Mouse (Mus musculus): ENCODE measurements around the gene Tctex1d2. TPM values are rescaled to one million over a fixed set of nuclear protein-coding genes. Genes with fewer than 3 reads are reported as not detected.

Gene Tctex1d2
- 10 to 100 TPM; 12.9 to 14.5 TPM for total RNA-seq (2021)
- long read RNA-seq, experiment 1, transcript Tctex1d2-201 (5 exons, 838 nt) = major isoform, 9 of 9 reads
- long read RNA-seq, experiment 1, partial matches to known transcripts = 0 of 9 reads
- long read RNA-seq, experiment 1, other reads (novel, unspliced or antisense) = 0 of 9 reads
- long read RNA-seq, experiment 2, partial matches to known transcripts = 0 of 4 reads
- long read RNA-seq, experiment 2, other reads (novel, unspliced or antisense) = 0 of 4 reads

- intact Hi-C loops (cut with DNase I) = no loop called here
- peak; percentile 94 to 97 for DNase-seq (ENCODE audit: low spot score in 2 of 2)
Observed at GRCm38 (mm10) chr16:32419517-32420483, at the start of gene Tctex1d2. TSS of gene Tctex1d2 (plus strand) at chr16:32419702.

DNA sequence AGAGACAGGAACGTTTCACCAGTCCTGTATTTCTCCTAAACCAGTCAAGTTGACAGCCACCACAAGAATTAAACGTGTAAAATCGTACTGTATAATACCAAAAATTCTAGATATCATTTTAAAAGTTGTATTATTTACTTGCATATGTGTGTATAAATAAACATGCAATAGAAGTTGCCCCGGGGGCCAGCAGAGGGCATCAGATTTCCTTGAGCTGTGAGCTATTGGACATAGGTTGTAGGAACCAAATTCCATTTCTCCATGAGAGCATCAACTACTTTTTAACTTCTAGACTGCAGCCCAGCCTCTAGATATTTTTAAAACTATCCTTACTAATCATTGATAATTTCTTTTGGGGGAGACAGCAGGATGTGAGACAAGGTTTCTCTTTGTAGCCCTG is 48.2 kb upstream of the Tctex1d2 start:
- intact Hi-C loops (cut with DNase I) = no loop called here
- DNase-seq (ENCODE audit: low spot score in 2 of 2) = peak; percentile 7 to 42

DNA sequence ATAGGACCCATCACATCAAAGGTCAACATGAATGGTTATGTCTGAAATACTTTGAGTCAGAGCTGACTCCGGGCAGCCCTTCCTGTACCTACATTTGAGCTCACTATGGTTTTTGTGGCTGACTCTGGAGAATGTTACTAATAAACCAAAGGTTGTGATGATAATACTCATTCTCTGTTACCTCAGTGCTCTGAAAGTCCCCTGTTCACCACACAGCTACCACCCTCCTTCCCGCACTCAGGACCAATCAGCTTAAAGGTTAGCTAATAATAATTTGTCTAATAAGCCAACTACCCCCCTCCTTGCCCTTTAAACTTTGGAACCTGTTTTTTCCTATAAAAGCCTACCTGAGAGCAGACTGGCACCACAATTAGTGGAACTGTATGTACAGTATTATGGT is 39.9 kb upstream of the Tctex1d2 start:
- intact Hi-C loops (cut with DNase I) = no loop called here
- DNase-seq (ENCODE audit: low spot score in 2 of 2) = no peak

DNA sequence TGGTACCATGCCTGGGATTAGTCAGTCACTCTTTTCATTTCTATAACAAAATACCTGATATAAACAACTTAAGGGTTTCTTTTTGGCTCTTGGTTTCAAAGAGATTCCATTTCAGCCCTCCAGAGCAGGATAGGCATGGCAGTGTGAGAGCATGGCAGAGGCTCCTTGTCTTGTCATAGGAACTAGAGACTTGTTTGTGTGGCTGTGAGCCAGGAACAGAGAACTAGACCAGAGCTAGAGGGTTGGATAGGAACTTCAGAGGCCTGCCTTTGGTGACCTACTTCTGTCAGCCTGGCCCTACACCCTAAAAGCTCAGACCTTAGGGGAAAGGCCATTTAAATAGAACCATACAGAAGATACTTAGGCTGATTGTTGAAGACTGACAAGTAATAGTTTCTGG is 36.6 kb upstream of the Tctex1d2 start:
- intact Hi-C loops (cut with DNase I) = no loop called here
- no peak for DNase-seq (ENCODE audit: low spot score in 2 of 2)

DNA sequence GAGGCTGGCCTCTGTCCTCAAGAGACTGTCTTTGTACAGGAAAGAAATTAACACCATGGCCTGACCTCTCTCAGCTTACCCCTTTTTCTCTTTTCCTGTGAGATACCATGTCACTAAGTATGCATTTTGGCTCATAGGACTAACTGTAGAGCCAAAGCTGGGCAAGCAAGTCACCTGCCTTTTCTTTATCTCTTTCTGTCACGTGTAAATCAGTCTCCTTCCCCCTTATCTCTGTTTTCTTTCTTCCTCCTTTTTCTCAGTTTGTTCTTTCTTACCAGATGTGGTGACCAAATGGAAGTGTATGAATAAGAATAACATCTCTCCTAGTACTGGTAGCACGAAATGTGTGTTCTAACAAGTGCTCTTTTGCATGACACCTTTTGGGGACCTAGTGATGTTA is 34.6 kb upstream of the Tctex1d2 start:
- intact Hi-C loops (cut with DNase I) = no loop called here
- no peak for DNase-seq (ENCODE audit: low spot score in 2 of 2)

- intact Hi-C loops (cut with DNase I) = no loop called here
- peak in 1 of 2 experiments; percentile 4 for DNase-seq (ENCODE audit: low spot score in 2 of 2)
Observed at GRCm38 (mm10) chr16:32386826-32387225, 32.7 kb upstream of the Tctex1d2 start.

GRCm38 (mm10) chr16:32389049-32389448 is 30.5 kb upstream of the Tctex1d2 start:
- intact Hi-C loops (cut with DNase I) = no loop called here
- no peak for DNase-seq (ENCODE audit: low spot score in 2 of 2)

DNA sequence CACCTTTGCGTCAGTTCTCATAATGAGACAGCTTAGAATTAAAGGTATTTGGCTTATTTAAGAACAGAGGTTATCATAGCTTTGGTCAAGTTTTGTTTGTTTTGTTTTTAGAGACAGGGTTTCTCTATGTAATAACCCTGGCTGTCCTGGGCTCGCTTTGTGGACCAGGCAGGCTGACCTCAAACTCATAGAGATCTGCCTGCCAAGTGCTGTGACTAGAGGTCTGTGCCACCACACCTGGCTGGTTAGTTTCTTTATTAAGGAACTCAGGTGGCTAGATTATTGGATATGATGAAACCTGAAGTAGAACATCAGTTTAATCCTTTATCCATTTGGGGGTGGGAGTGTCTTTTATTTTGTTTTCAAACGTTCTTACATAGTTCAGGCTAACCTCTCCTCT is 29.7 kb upstream of the Tctex1d2 start:
- DNase-seq (ENCODE audit: low spot score in 2 of 2) = no peak
- intact Hi-C loops (cut with DNase I) = no loop called here

DNA sequence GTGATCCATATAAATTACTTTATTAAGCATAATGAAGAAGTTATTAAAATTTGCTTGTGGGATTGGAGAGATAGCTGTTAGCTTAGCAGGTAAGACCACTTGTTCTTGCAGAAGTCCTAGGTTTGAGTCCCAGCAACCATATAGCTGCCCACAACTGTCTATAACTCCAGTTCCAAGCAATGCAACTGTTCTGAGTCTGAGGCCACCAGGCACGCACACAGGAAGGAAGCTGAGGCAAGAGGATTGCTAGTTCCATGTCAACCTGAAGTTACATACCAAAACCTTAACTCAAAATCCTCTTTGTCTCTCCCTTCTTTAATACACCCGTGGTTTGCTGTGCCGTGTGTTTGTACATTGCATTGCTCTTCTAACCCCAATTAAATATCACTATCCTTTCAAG is 28.6 kb upstream of the Tctex1d2 start:
- DNase-seq (ENCODE audit: low spot score in 2 of 2) = no peak
- intact Hi-C loops (cut with DNase I) = no loop called here

DNA sequence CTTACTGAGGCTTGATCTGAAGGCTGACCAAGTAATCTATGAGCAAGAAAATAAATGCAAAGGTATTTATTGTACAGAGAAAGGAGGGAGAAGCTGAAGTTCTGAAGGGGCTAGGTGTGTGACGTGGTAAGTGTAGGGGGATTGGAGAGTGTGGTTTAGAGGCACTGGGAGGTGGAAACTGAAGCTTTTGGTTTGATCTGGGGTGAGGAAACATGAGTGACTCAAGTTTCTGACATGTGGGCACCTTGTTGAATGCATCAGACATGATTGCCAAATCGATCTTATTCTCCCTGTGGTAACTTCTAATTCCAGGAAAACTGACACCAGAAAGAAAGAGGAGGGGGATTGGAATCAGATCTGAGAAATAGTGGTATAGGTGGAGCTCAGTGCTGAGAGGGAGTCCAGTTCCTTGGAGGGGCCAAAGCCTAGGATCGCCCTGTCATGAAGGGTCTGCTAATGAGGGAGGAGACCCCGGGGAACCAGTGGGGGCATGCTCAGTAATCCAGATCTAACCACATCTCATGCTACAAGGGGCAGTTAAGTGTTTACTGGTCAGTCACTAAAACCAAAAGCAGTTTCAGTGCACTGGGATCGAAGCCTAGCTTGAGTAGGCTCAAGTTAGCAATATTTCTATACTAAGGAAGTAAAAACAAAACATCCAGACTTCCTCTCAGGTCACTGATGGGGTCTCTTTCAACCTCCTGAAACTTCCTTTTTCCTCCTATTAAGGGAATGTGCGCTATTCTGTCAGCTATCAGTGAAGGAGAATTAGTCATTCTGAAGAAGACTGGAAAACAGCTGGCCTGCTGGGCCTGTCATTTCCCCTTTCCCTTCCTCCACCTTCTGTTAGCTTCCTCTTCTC is 23.6 kb upstream of the Tctex1d2 start:
- intact Hi-C loops (cut with DNase I) = no loop called here
- no peak for DNase-seq (ENCODE audit: low spot score in 2 of 2)

- intact Hi-C loops (cut with DNase I) = no loop called here
- DNase-seq (ENCODE audit: low spot score in 2 of 2) = no peak
Observed at GRCm38 (mm10) chr16:32396541-32396835, 23.0 kb upstream of the Tctex1d2 start.

GRCm38 (mm10) chr16:32398206-32398605 is 21.3 kb upstream of the Tctex1d2 start:
- intact Hi-C loops (cut with DNase I) = no loop called here
- DNase-seq (ENCODE audit: low spot score in 2 of 2) = no peak

DNA sequence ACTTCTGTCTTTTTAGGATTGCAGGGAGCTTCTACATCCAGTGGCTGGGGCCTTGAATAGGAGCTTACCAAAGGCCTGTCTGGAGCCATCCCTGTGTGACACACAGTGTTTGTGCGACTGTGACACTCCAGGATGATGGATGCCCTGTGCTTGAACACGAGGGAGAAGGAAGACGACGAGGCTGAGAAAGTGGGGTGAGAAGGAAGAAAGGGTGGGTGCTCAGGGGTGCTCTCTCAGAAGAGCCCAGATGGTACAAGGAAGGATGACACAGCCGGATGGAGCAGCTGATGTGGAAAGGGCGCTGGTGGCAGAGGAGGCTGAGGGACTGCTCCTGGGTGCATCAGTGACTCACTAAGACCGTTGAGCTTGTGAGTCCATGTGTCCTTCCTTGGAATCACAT is 19.2 kb upstream of the Tctex1d2 start, which contains the start of gene Tm4sf19:
Tm4sf19 (plus strand) TSS at position 240 of the 400 bp plus-strand sequence.
- intact Hi-C loops (cut with DNase I) = no loop called here
- DNase-seq (ENCODE audit: low spot score in 2 of 2) = no peak

DNA sequence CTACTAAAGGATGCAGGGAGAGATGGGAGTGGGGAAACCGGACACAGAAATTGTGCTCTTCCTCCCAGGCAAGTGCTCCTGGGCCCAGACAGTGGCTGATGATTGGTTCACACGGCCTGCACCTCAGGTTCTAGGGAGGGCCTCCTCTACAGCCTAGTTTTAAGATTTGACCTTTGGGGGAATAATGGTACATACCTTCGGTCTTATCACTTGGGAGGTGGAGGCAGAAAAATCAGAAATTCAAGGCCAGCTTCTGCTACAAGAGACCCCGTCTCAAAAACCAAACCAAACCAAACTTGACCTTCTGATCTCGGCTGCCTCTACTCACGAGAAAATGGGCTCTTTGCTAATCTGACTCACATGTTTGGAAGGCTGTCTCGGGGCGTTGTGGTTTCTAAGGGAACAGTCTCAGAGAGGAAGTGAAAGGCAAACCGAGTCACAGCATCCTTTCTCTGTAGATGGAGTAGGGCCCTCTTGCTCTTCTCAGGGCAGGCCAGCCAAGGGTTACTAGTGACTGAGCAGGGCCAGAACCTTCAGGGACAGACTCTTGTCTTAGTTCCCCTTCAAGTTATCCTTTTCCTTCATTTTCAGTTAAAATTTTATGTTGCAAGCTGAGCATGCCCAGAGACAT is 18.1 kb upstream of the Tctex1d2 start:
- DNase-seq (ENCODE audit: low spot score in 2 of 2) = no peak
- intact Hi-C loops (cut with DNase I) = no loop called here

- no peak for DNase-seq (ENCODE audit: low spot score in 2 of 2)
- intact Hi-C loops (cut with DNase I) = no loop called here
Observed at GRCm38 (mm10) chr16:32402818-32403217, 16.7 kb upstream of the Tctex1d2 start.

GRCm38 (mm10) chr16:32405716-32406115 is 13.8 kb upstream of the Tctex1d2 start:
- intact Hi-C loops (cut with DNase I) = no loop called here
- DNase-seq (ENCODE audit: low spot score in 2 of 2) = no peak

DNA sequence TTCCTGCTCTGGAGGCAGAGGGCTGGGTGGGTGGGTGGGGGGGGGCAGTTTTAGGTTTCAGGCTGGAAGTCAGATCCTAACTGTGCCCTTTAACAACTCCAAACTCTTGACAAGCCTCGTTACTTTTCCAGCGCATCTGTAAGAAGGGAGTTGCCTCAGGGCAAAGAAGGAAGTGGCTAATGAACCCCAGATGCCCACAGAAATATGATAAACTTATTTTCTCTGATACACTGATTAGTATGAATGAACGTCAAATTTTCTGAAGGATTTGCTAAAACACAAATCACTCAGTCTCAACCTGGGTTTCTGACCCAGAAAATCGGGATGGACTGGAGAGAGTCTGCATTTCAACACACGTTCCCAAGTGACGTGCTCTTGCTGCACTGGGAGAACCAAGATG is 12.8 kb upstream of the Tctex1d2 start:
- intact Hi-C loops (cut with DNase I) = no loop called here
- no peak for DNase-seq (ENCODE audit: low spot score in 2 of 2)

DNA sequence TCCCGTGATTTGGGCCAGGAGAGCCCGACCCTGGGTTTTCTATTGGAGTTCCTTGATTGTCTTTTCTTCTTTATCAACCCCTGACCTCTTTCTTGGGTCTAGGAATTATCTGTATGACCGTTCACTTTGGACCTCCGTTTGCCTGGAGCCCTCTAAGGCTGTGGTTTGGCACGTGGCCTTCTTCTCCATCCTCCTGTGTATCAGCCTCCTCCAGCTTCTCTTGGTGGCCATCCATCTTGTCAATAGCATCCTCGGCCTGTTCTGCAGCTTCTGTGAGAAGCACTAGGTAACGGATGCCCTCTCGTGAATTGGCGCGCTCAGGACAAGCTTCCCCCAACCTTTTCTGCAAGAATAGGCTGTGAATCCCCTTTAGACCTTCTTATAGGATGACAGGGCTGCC is 11.8 kb upstream of the Tctex1d2 start:
- intact Hi-C loops (cut with DNase I) = no loop called here
- DNase-seq (ENCODE audit: low spot score in 2 of 2) = no peak

DNA sequence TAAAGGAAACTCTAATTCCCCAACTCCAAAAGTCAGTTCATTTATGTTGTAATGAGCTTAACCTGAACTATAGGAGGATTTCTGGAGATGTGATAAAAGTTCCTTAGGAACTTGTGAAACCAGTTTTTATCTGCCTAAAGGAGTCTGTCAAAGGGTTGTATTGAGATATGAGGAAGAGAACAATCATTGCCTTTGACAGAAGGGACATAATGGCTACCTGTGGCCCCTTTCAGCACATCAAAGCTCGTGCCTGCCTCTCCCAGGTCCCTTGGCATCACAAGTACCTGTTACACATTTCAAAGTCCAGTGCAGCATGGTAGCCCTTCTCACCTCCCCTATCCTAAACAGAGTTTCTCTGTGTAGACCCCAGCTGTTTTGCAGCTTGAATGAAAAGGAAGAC is 2.0 kb upstream of the Tctex1d2 start:
- no peak for DNase-seq (ENCODE audit: low spot score in 2 of 2)
- intact Hi-C loops (cut with DNase I) = no loop called here

- no peak for DNase-seq (ENCODE audit: low spot score in 2 of 2)
- intact Hi-C loops (cut with DNase I) = no loop called here
Observed at GRCm38 (mm10) chr16:32427506-32427905, 8.0 kb downstream of the Tctex1d2 start.

Data from left cerebral cortex, postnatal 14 days (tissue).